Mouse (Mus musculus): ENCODE results near the gene Iqsec1.

GRCm38 (mm10) chr6:90799116-90799515 lies 189.4 kb downstream of the Iqsec1 start:
- TF ChIP-seq CTCF (IDR thresholded peaks at IDR 0.05; ENCODE audit: insufficient read depth, low read length): no peak
- TF ChIP-seq POLR2A (IDR thresholded peaks at IDR 0.05; ENCODE audit: borderline replicate concordance, extremely low read depth, low read depth, low read length): no peak
